Comparison of ENCODE assay signal across 8 mouse cellular contexts in genomic region chr15:85703194-85703641, GRCm38 (mm10). TPM values are rescaled to one million over a fixed set of nuclear protein-coding genes. Genes with fewer than 3 reads are reported as not detected.
DNase-seq lines count a peak whose midpoint lies in the region; ATAC-seq lines count a peak whose summit lies in the region.

No protein-coding gene starts in this region.

- H3K4me3 ChIP-seq in hindbrain, embryonic 14.5 days (replicated peaks; ENCODE audit: low read length) = no peak overlapping the region

- intact Hi-C loops in left cerebral cortex, postnatal 36 days (cut with DNase I) = no loop called here

- H3K4me1 ChIP-seq in hindbrain, embryonic 14.5 days (replicated peaks; ENCODE audit: control insufficient read depth, insufficient read depth, low read length) = no peaks in the 10 kb centered on the region; the same call in 1 of the 2 replicates

- peak; percentile 77 for DNase-seq in cerebellum, adult 11 months
- peak; percentile 67 for DNase-seq in ovary, adult 18-20 months (ENCODE audit: low spot score)
- no peak for DNase-seq in ovary, postnatal 10 days (ENCODE audit: low spot score)
- no peak for DNase-seq in hindbrain, embryonic 14.5 days (ENCODE audit: low spot score)
- peak; percentile 85 for DNase-seq in lung, postnatal 25 days (ENCODE audit: low spot score)
- no peak for DNase-seq in left cerebral cortex, postnatal 36 days (ENCODE audit: low spot score in 2 of 2)

- peaks cover 93% of the 10 kb centered on the region for H3K36me3 ChIP-seq in hindbrain, embryonic 14.5 days (replicated peaks; ENCODE audit: control insufficient read depth, insufficient read depth)

- 65% methylated on average over 11 of the region's 11 CpGs for WGBS in hindbrain, embryonic 14.5 days

- no peak overlapping the region for H3K9ac ChIP-seq in hindbrain, embryonic 14.5 days

- H3K27ac ChIP-seq in hindbrain, embryonic 14.5 days = peak overlapping the region; percentile 76

- no peaks in the 10 kb centered on the region for H3K27me3 ChIP-seq in hindbrain, embryonic 14.5 days (ENCODE audit: control insufficient read depth, insufficient read depth, low read length)

- H3K9me3 ChIP-seq in hindbrain, embryonic 14.5 days (ENCODE audit: control insufficient read depth, low read length) = no peaks in the 10 kb centered on the region

- no peak for ATAC-seq in cerebellum, adult (ENCODE audit: insufficient number of reproducible peaks, low FRiP score, low TSS enrichment)
- peak; percentile 63 for ATAC-seq in hindbrain, embryonic 14.5 days (ENCODE audit: low FRiP score)
- no peak for ATAC-seq in erythroblast, adult 5-6 weeks (replicated peaks; ENCODE audit: low FRiP score, poor library complexity, severe bottlenecking)

- no peak overlapping the region for H3K4me2 ChIP-seq in hindbrain, embryonic 14.5 days (replicated peaks)

RNA-seq across cellular contexts. Expression of gene Ppara, which starts 31.6 kb away (rescaled TPM):
- 1.2 and 1.6 TPM in 2 replicates for polyA plus RNA-seq in hindbrain, embryonic 14.5 days (2014; fragmentation: Nextera tagmentation; extraction: Ambion mirVana)
- not detected in 2 replicates for total RNA-seq in erythroblast, adult 5-6 weeks (2015; ENCODE audit: low replicate concordance)
- total RNA-seq in erythroblast, adult 5-6 weeks (2017; ENCODE audit: low replicate concordance) = not detected in 2 replicates
- total RNA-seq in left cerebral cortex, postnatal 36 days (2021) = 1 to 10 TPM; 4.6 to 4.9 TPM

Comparison
In these comparisons a context has a peak if more than half of its experiments do, and no peak if none do; other contexts are left out.
1. DNase-seq: peak in cerebellum, adult 11 months (single experiment), ovary, adult 18-20 months (single experiment) and lung, postnatal 25 days (single experiment); none in ovary, postnatal 10 days (single experiment), hindbrain, embryonic 14.5 days (single experiment) and left cerebral cortex, postnatal 36 days (0 of 2).
2. RNA of gene Ppara, which starts 31.6 kb away (total RNA-seq): 4.6 to 4.9 TPM in left cerebral cortex, postnatal 36 days; not detected in erythroblast, adult 5-6 weeks; every median in the first group is over 4 times any median in the second.